Mouse (Mus musculus) liver, embryonic 14.5 days (tissue): ENCODE measurements around the gene Ahnak. TPM values are rescaled to one million over a fixed set of nuclear protein-coding genes. Genes with fewer than 3 reads are reported as not detected.

ENCODE experiments used
- ATAC-seq: fragments of 200-750 bp; cut with Nextera tagmentation; 2 replicates; pipeline ENCODE4 v1.8.0; 2017; ENCODE audit warnings: moderate number of reproducible peaks, mild to moderate bottlenecking, moderate library complexity; ENCODE audit not compliant: insufficient read depth
- DNase-seq, 3 experiments: peaks; one replicate each; pipeline ENCODE4 v3.0.0-alpha.2; 2012 to 2013; ENCODE audit warnings: low read depth in 3 of 3, low spot score in 3 of 3
- H3K27ac ChIP-seq: fragments of 300-500 bp; sonication (generic); 2 replicates; pipeline ENCODE4 v1.5.1; 2014; ENCODE audit warnings: moderate library complexity, mild to moderate bottlenecking, control low read depth, inconsistent platforms
- H3K27me3 ChIP-seq: fragments of 300-500 bp; sonication (generic); 2 replicates; pipeline ENCODE4 v1.6.1; 2014; ENCODE audit warnings: mild to moderate bottlenecking, low read length, moderate library complexity; ENCODE audit not compliant: control insufficient read depth, insufficient read depth
- H3K36me3 ChIP-seq: fragments of 300-500 bp; sonication (generic); replicated peaks from 2 replicates; pipeline ENCODE4 v1.6.1; 2014; ENCODE audit warnings: low read depth; ENCODE audit not compliant: control insufficient read depth, insufficient read depth
- H3K4me1 ChIP-seq, 2 experiments: fragments of 200-500 bp in 1 of 2; fragments of 300-500 bp in 1 of 2; sonication (generic) in 1 of 2; replicated peaks; 2 replicates each; pipeline ENCODE4 v1.6.1; 2012 to 2014; ENCODE audit warnings: antibody characterized with exemption in 1 of 2, inconsistent platforms in 1 of 2, low read length in 1 of 2; ENCODE audit not compliant: control insufficient read depth in 2 of 2, insufficient read depth in 2 of 2
- H3K4me2 ChIP-seq: fragments of 300-500 bp; sonication (generic); 2 replicates; pipeline ENCODE4 v1.6.1; 2014; ENCODE audit warnings: low read depth, mild to moderate bottlenecking, control low read depth, moderate library complexity
- H3K4me3 ChIP-seq, 2 experiments: fragments of 200-500 bp in 1 of 2; fragments of 300-500 bp in 1 of 2; sonication (generic) in 1 of 2; 2 replicates each; pipeline ENCODE4 v1.5.1; 2012 to 2014; ENCODE audit warnings: low read depth in 2 of 2, low read length in 2 of 2, mild to moderate bottlenecking in 2 of 2, control low read depth in 1 of 2, inconsistent platforms in 1 of 2, moderate library complexity in 1 of 2; ENCODE audit not compliant: insufficient read depth in 1 of 2
- H3K9ac ChIP-seq: fragments of 300-500 bp; sonication (generic); replicated peaks from 2 replicates; pipeline ENCODE4 v1.6.1; 2014; ENCODE audit warnings: mild to moderate bottlenecking, control low read depth, moderate library complexity
- H3K9me3 ChIP-seq: fragments of 300-500 bp; sonication (generic); 2 replicates; pipeline ENCODE4 v1.6.1; 2016; ENCODE audit warnings: low read length, mixed read lengths; ENCODE audit not compliant: control insufficient read depth
- CTCF ChIP-seq: IDR thresholded peaks from 2 replicates; pipeline ENCODE4 v1.5.1; 2016; ENCODE audit warnings: antibody characterized with exemption, low read depth, control low read depth
- EP300 ChIP-seq: IDR thresholded peaks from 2 replicates; pipeline ENCODE4 v1.6.1; 2016; ENCODE audit warnings: antibody characterized with exemption, low read depth
- WGBS: fragments of 180-500 bp; shearing (Covaris S2); extraction: QIAGEN DNeasy Blood & Tissue Kit; methylation state at CpG from one replicate; pipeline ENCODE4 v1.1.7; 2014; ENCODE audit not compliant: insufficient replicate concordance; 5-methylcytosine and 5-hydroxymethylcytosine counted together
- polyA plus RNA-seq, 2 experiments: library from polyadenylated mRNA; depleted of rRNA in 1 of 2; stranded (reverse) in 1 of 2; unstranded in 1 of 2; fragments of >200 nt; fragmentation: Nextera tagmentation in 1 of 2; extraction: Ambion mirVana in 1 of 2; gene quantifications; 2 replicates each; pipeline versions ENCODE4 v1.2.1 to v1.2.3; 2012 to 2014

Ahnak gene
- polyA plus RNA-seq, 2 experiments, result 0.83 to 1.7 TPM

GRCm38 (mm10) chr19:9074424-9074823, 85.3 kb downstream of the Ahnak start:
- Histone ChIP-seq H3K4me3 (no peak overlapping the region), H3K9me3 (no peaks in the 10 kb centered on the region), H3K27ac (no peak overlapping the region), H3K4me2 (no peak overlapping the region), H3K36me3 (no peaks in the 10 kb centered on the region), H3K27me3 (no peaks in the 10 kb centered on the region), H3K4me1 (peaks cover 0 to 15% of the 10 kb centered on the region in 2 experiments; a peak in 2 of 4 replicates), H3K9ac (no peak overlapping the region)
- 43% methylated on average over 4 of the region's 4 CpGs for whole genome bisulfite sequencing
- TF ChIP-seq EP300, result no peak
- TF ChIP-seq CTCF, result no peak
- DNase-seq, result no peak
- no peak for ATAC-seq

GRCm38 (mm10) chr19:9075558-9075957, 86.5 kb downstream of the Ahnak start:
- Histone ChIP-seq H3K36me3 (no peaks in the 10 kb centered on the region), H3K9me3 (no peaks in the 10 kb centered on the region), H3K4me3 (no peak overlapping the region), H3K27me3 (no peaks in the 10 kb centered on the region), H3K4me1 (peaks cover 0 to 13% of the 10 kb centered on the region in 2 experiments; a peak in 2 of 4 replicates), H3K27ac (no peak overlapping the region), H3K4me2 (no peak overlapping the region), H3K9ac (no peak overlapping the region)
- TF ChIP-seq EP300 (no peak), CTCF (no peak)
- DNase-seq, result no peak
- ATAC-seq, result no peak
- WGBS, result 53% methylated on average over 2 of the region's 2 CpGs

GRCm38 (mm10) chr19:9076035-9076434, 87.0 kb downstream of the Ahnak start:
- no peak overlapping the region for H3K9ac ChIP-seq
- DNase-seq (no peak), ATAC-seq (no peak)
- no peak for TF ChIP-seq EP300
- TF ChIP-seq CTCF, result no peak
- no peak overlapping the region for H3K27ac ChIP-seq
- H3K36me3 ChIP-seq, result no peaks in the 10 kb centered on the region
- no peaks in the 10 kb centered on the region for H3K27me3 ChIP-seq
- H3K4me2 ChIP-seq, result no peak overlapping the region
- peaks cover 0 to 8% of the 10 kb centered on the region in 2 experiments; a peak in 1 of 4 replicates for H3K4me1 ChIP-seq
- H3K4me3 ChIP-seq, result no peak overlapping the region
- WGBS, result 78% methylated on average over 3 of the region's 3 CpGs
- H3K9me3 ChIP-seq, result no peaks in the 10 kb centered on the region

- Histone ChIP-seq H3K4me3 (no peak overlapping the region), H3K4me2 (no peak overlapping the region), H3K36me3 (no peaks in the 10 kb centered on the region), H3K27me3 (no peaks in the 10 kb centered on the region), H3K9me3 (no peaks in the 10 kb centered on the region), H3K27ac (no peak overlapping the region), H3K4me1 (peaks cover 0 to 8% of the 10 kb centered on the region in 2 experiments; a peak in 2 of 4 replicates), H3K9ac (no peak overlapping the region)
- DNase-seq (no peak), ATAC-seq (no peak)
- WGBS, result 46% methylated on average over 4 of the region's 4 CpGs
- TF ChIP-seq EP300, result no peak
- no peak for TF ChIP-seq CTCF
These were observed 88.0 kb downstream of the Ahnak start for GRCm38 (mm10) chr19:9076982-9077660.

- H3K27ac ChIP-seq, result no peak overlapping the region
- TF ChIP-seq EP300, result no peak
- TF ChIP-seq CTCF, result no peak
- no peaks in the 10 kb centered on the region for H3K27me3 ChIP-seq
- ATAC-seq (no peak), DNase-seq (no peak)
- no peak overlapping the region for H3K9ac ChIP-seq
- H3K4me3 ChIP-seq, result no peak overlapping the region
- H3K4me2 ChIP-seq, result no peak overlapping the region
- H3K4me1 ChIP-seq, result peaks cover 0 to 5% of the 10 kb centered on the region in 2 experiments; a peak in 2 of 4 replicates
- no peaks in the 10 kb centered on the region for H3K9me3 ChIP-seq
- WGBS, result 39% methylated on average over 7 of the region's 7 CpGs
- H3K36me3 ChIP-seq, result no peaks in the 10 kb centered on the region
These were observed 90.8 kb downstream of the Ahnak start for GRCm38 (mm10) chr19:9079916-9080315.
